Mouse (Mus musculus) spleen, adult 2 months (tissue): ENCODE results near the gene Hsd17b6.

Experiments used
- CTCF ChIP-seq: fragments of 200-500 bp; IDR thresholded peaks from 2 replicates; pipeline ENCODE4 v1.5.1; 2011; ENCODE audit warnings: mild to moderate bottlenecking, inconsistent platforms; ENCODE audit not compliant: insufficient read depth, insufficient read length, insufficient replicate concordance; ENCODE audit errors: extremely low read depth
- POLR2A ChIP-seq: fragments of 200-500 bp; IDR thresholded peaks from 2 replicates; pipeline ENCODE4 v1.6.1; 2011; ENCODE audit warnings: low read depth, low read length, inconsistent platforms

GRCm38 (mm10) chr10:128051589-128051988 is 44.2 kb upstream of the Hsd17b6 start:
- TF ChIP-seq CTCF, result no peak
- TF ChIP-seq POLR2A, result no peak
